Mouse (Mus musculus): ENCODE results near the gene Plcg2. TPM values are rescaled to one million over a fixed set of nuclear protein-coding genes. Genes with fewer than 3 reads are reported as not detected.

Gene Plcg2
- 2.6 and 3.2 TPM in 2 replicates for polyA plus RNA-seq (2011; ENCODE audit: insufficient read length, low read depth, missing spikeins)

GRCm38 (mm10) chr8:117498179-117498914 is at the start of gene Plcg2:
Gene Plcg2 (plus strand): TSS chr8:117498291.
- Histone ChIP-seq H3K27ac (ENCODE audit: insufficient read depth, low read length) (no peak within 1 kb of the TSS), H3K4me3 (ENCODE audit: insufficient read depth, low read length) (peak within 1 kb of the TSS; percentile 69), H3K4me1 (ENCODE audit: control insufficient read depth, insufficient read depth, low read length) (no peaks in the 10 kb centered on the region)
- TF ChIP-seq POLR2A (IDR thresholded peaks at IDR 0.05; ENCODE audit: low read depth, low read length) (no peak), CTCF (IDR thresholded peaks at IDR 0.05; ENCODE audit: borderline replicate concordance, insufficient read depth, low read length) (no peak)

GRCm38 (mm10) chr8:117451072-117451471 is 47.0 kb upstream of the Plcg2 start:
- Histone ChIP-seq H3K27ac (ENCODE audit: insufficient read depth, low read length) (no peak overlapping the region), H3K4me1 (ENCODE audit: control insufficient read depth, insufficient read depth, low read length) (0 out of 2 replicates have a peak, but pooled peaks cover 6% of the 10 kb centered on the region), H3K4me3 (ENCODE audit: insufficient read depth, low read length) (no peak overlapping the region)
- no peak for TF ChIP-seq CTCF (IDR thresholded peaks at IDR 0.05; ENCODE audit: borderline replicate concordance, insufficient read depth, low read length)
- no peak for TF ChIP-seq POLR2A (IDR thresholded peaks at IDR 0.05; ENCODE audit: low read depth, low read length)

GRCm38 (mm10) chr8:117453974-117454373 is 44.1 kb upstream of the Plcg2 start:
- Histone ChIP-seq H3K4me1 (ENCODE audit: control insufficient read depth, insufficient read depth, low read length) (0 out of 2 replicates have a peak, but pooled peaks cover 6% of the 10 kb centered on the region), H3K27ac (ENCODE audit: insufficient read depth, low read length) (no peak overlapping the region), H3K4me3 (ENCODE audit: insufficient read depth, low read length) (no peak overlapping the region)
- TF ChIP-seq POLR2A (IDR thresholded peaks at IDR 0.05; ENCODE audit: low read depth, low read length) (no peak), CTCF (IDR thresholded peaks at IDR 0.05; ENCODE audit: borderline replicate concordance, insufficient read depth, low read length) (no peak)

GRCm38 (mm10) chr8:117454516-117455116 is 43.5 kb upstream of the Plcg2 start:
- Histone ChIP-seq H3K4me1 (ENCODE audit: control insufficient read depth, insufficient read depth, low read length) (0 out of 2 replicates have a peak, but pooled peaks cover 6% of the 10 kb centered on the region), H3K27ac (ENCODE audit: insufficient read depth, low read length) (no peak overlapping the region), H3K4me3 (ENCODE audit: insufficient read depth, low read length) (no peak overlapping the region)
- TF ChIP-seq POLR2A (IDR thresholded peaks at IDR 0.05; ENCODE audit: low read depth, low read length) (no peak), CTCF (IDR thresholded peaks at IDR 0.05; ENCODE audit: borderline replicate concordance, insufficient read depth, low read length) (no peak)

GRCm38 (mm10) chr8:117455701-117456100 is 42.4 kb upstream of the Plcg2 start:
- TF ChIP-seq POLR2A (IDR thresholded peaks at IDR 0.05; ENCODE audit: low read depth, low read length) = no peak
- TF ChIP-seq CTCF (IDR thresholded peaks at IDR 0.05; ENCODE audit: borderline replicate concordance, insufficient read depth, low read length) = no peak
- Histone ChIP-seq H3K4me1 (ENCODE audit: control insufficient read depth, insufficient read depth, low read length) (0 out of 2 replicates have a peak, but pooled peaks cover 6% of the 10 kb centered on the region), H3K27ac (ENCODE audit: insufficient read depth, low read length) (no peak overlapping the region), H3K4me3 (ENCODE audit: insufficient read depth, low read length) (no peak overlapping the region)

GRCm38 (mm10) chr8:117458440-117458839 is 39.7 kb upstream of the Plcg2 start:
- TF ChIP-seq CTCF (IDR thresholded peaks at IDR 0.05; ENCODE audit: borderline replicate concordance, insufficient read depth, low read length) (no peak), POLR2A (IDR thresholded peaks at IDR 0.05; ENCODE audit: low read depth, low read length) (no peak)
- no peak overlapping the region for H3K27ac ChIP-seq (ENCODE audit: insufficient read depth, low read length)
- H3K4me1 ChIP-seq (ENCODE audit: control insufficient read depth, insufficient read depth, low read length) = 0 out of 2 replicates have a peak, but pooled peaks cover 6% of the 10 kb centered on the region
- H3K4me3 ChIP-seq (ENCODE audit: insufficient read depth, low read length) = no peak overlapping the region

- no peaks in the 10 kb centered on the region for H3K4me1 ChIP-seq (ENCODE audit: control insufficient read depth, insufficient read depth, low read length)
Measured at GRCm38 (mm10) chr8:117462701-117463284, 35.3 kb upstream of the Plcg2 start.

GRCm38 (mm10) chr8:117464525-117464924 is 33.6 kb upstream of the Plcg2 start:
- TF ChIP-seq POLR2A (IDR thresholded peaks at IDR 0.05; ENCODE audit: low read depth, low read length) (no peak), CTCF (IDR thresholded peaks at IDR 0.05; ENCODE audit: borderline replicate concordance, insufficient read depth, low read length) (no peak)
- Histone ChIP-seq H3K4me1 (ENCODE audit: control insufficient read depth, insufficient read depth, low read length) (no peaks in the 10 kb centered on the region), H3K27ac (ENCODE audit: insufficient read depth, low read length) (no peak overlapping the region), H3K4me3 (ENCODE audit: insufficient read depth, low read length) (no peak overlapping the region)

More at GRCm38 (mm10) chr8:117462701-117463284, 35.3 kb upstream of the Plcg2 start:
- TF ChIP-seq POLR2A (IDR thresholded peaks at IDR 0.05; ENCODE audit: low read depth, low read length) (no peak), CTCF (IDR thresholded peaks at IDR 0.05; ENCODE audit: borderline replicate concordance, insufficient read depth, low read length) (no peak)
- Histone ChIP-seq H3K4me3 (ENCODE audit: insufficient read depth, low read length) (no peak overlapping the region), H3K27ac (ENCODE audit: insufficient read depth, low read length) (no peak overlapping the region)

GRCm38 (mm10) chr8:117465250-117465649 is 32.8 kb upstream of the Plcg2 start:
- no peak for TF ChIP-seq POLR2A (IDR thresholded peaks at IDR 0.05; ENCODE audit: low read depth, low read length)
- TF ChIP-seq CTCF (IDR thresholded peaks at IDR 0.05; ENCODE audit: borderline replicate concordance, insufficient read depth, low read length) = peak; percentile 85; the same call in 1 of the 2 replicates
- Histone ChIP-seq H3K4me1 (ENCODE audit: control insufficient read depth, insufficient read depth, low read length) (no peaks in the 10 kb centered on the region), H3K4me3 (ENCODE audit: insufficient read depth, low read length) (no peak overlapping the region), H3K27ac (ENCODE audit: insufficient read depth, low read length) (no peak overlapping the region)
